Mouse (Mus musculus) hindbrain, embryonic 12.5 days (tissue): ENCODE data around the gene Acot12. TPM values are rescaled to one million over a fixed set of nuclear protein-coding genes. Genes with fewer than 3 reads are reported as not detected.

Experiments used
- ATAC-seq: fragments of 200-750 bp; cut with Nextera tagmentation; 2 replicates; pipeline ENCODE4 v1.8.0; 2017; ENCODE audit warnings: moderate TSS enrichment; ENCODE audit not compliant: low FRiP score
- H3K27ac ChIP-seq: fragments of 300-500 bp; sonication (generic); 2 replicates; pipeline ENCODE4 v1.5.1; 2016; ENCODE audit warnings: mild to moderate bottlenecking
- H3K27me3 ChIP-seq: fragments of 300-500 bp; sonication (generic); 2 replicates; pipeline ENCODE4 v1.6.1; 2016; ENCODE audit warnings: mild to moderate bottlenecking
- H3K36me3 ChIP-seq: fragments of 300-500 bp; sonication (generic); 2 replicates; pipeline ENCODE4 v1.6.1; 2016; ENCODE audit warnings: mild to moderate bottlenecking
- H3K4me1 ChIP-seq: fragments of 300-500 bp; sonication (generic); 2 replicates; pipeline ENCODE4 v1.6.1; 2016
- H3K4me2 ChIP-seq: fragments of 300-500 bp; sonication (generic); replicated peaks from 2 replicates; pipeline ENCODE4 v1.6.1; 2016; ENCODE audit warnings: mild to moderate bottlenecking
- H3K4me3 ChIP-seq: fragments of 300-500 bp; sonication (generic); 2 replicates; pipeline ENCODE4 v1.5.1; 2016; ENCODE audit warnings: mild to moderate bottlenecking
- H3K9ac ChIP-seq: fragments of 300-500 bp; sonication (generic); 2 replicates; pipeline ENCODE4 v1.6.1; 2016; ENCODE audit warnings: mild to moderate bottlenecking, moderate library complexity
- H3K9me3 ChIP-seq: fragments of 300-500 bp; sonication (generic); replicated peaks from 2 replicates; pipeline ENCODE4 v1.6.1; 2016; ENCODE audit warnings: mild to moderate bottlenecking
- WGBS: fragments of 180-500 bp; shearing (Covaris S2); methylation state at CpG from one replicate; pipeline ENCODE4 v1.1.7; 2016; 5-methylcytosine and 5-hydroxymethylcytosine counted together
- polyA plus RNA-seq: library from polyadenylated mRNA; unstranded; fragments of >200 nt; fragmentation: Nextera tagmentation; extraction: Ambion mirVana; gene quantifications from 2 replicates; pipeline ENCODE4 v1.2.1, GENCODE M21; 2016

Acot12 gene
- polyA plus RNA-seq, result not detected in 2 replicates

- Histone ChIP-seq H3K9me3 (no peaks in the 10 kb centered on the region), H3K9ac (peak within 1 kb of the TSS; percentile 68), H3K4me3 (peak within 1 kb of the TSS; percentile 42), H3K4me1 (peaks cover 8% of the 10 kb centered on the region; the same call in 1 of the 2 replicates), H3K36me3 (no peaks in the 10 kb centered on the region), H3K4me2 (peak within 1 kb of the TSS; percentile 92), H3K27me3 (peaks cover 19% of the 10 kb centered on the region), H3K27ac (no peak within 1 kb of the TSS)
- WGBS, result 10% methylated on average over 45 of the region's 45 CpGs
- peak; percentile 85 for ATAC-seq
Measured at GRCm38 (mm10) chr13:91741280-91742047, at the start of gene Acot12. TSS of gene Acot12 (plus strand) at chr13:91741512.

- no peak overlapping the region for H3K9ac ChIP-seq
- no peaks in the 10 kb centered on the region for H3K36me3 ChIP-seq
- H3K4me3 ChIP-seq, result no peak overlapping the region
- no peak overlapping the region for H3K27ac ChIP-seq
- no peak for ATAC-seq
- 59% methylated on average over 7 of the region's 7 CpGs for WGBS
- no peak overlapping the region for H3K4me2 ChIP-seq
- H3K9me3 ChIP-seq, result no peaks in the 10 kb centered on the region
- H3K4me1 ChIP-seq, result no peaks in the 10 kb centered on the region
- no peaks in the 10 kb centered on the region for H3K27me3 ChIP-seq
Measured at GRCm38 (mm10) chr13:91693615-91694014, 47.7 kb upstream of the Acot12 start.

GRCm38 (mm10) chr13:91695406-91695805, 45.9 kb upstream of the Acot12 start:
- no peak overlapping the region for H3K9ac ChIP-seq
- H3K27me3 ChIP-seq, result no peaks in the 10 kb centered on the region
- no peaks in the 10 kb centered on the region for H3K36me3 ChIP-seq
- no peaks in the 10 kb centered on the region for H3K9me3 ChIP-seq
- no peak overlapping the region for H3K4me2 ChIP-seq
- no peak overlapping the region for H3K27ac ChIP-seq
- H3K4me3 ChIP-seq, result no peak overlapping the region
- WGBS, result 87% methylated on average over 2 of the region's 2 CpGs
- no peak for ATAC-seq
- H3K4me1 ChIP-seq, result no peaks in the 10 kb centered on the region

- WGBS, result 88% methylated on average over 2 of the region's 2 CpGs
- Histone ChIP-seq H3K27ac (no peak overlapping the region), H3K27me3 (no peaks in the 10 kb centered on the region)
Measured at GRCm38 (mm10) chr13:91696109-91696645, 45.1 kb upstream of the Acot12 start.

GRCm38 (mm10) chr13:91697011-91697410, 44.3 kb upstream of the Acot12 start:
- no peaks in the 10 kb centered on the region for H3K4me1 ChIP-seq
- no peak overlapping the region for H3K4me3 ChIP-seq
- WGBS, result 39% methylated on average over 3 of the region's 3 CpGs
- no peak overlapping the region for H3K4me2 ChIP-seq
- H3K9me3 ChIP-seq, result no peaks in the 10 kb centered on the region
- ATAC-seq, result 0 out of 2 replicates have a peak, but pooled peaks have one; percentile 46
- H3K27me3 ChIP-seq, result no peaks in the 10 kb centered on the region
- H3K9ac ChIP-seq, result no peak overlapping the region
- no peaks in the 10 kb centered on the region for H3K36me3 ChIP-seq
- H3K27ac ChIP-seq, result no peak overlapping the region

More at GRCm38 (mm10) chr13:91696109-91696645, 45.1 kb upstream of the Acot12 start:
- Histone ChIP-seq H3K4me2 (no peak overlapping the region), H3K36me3 (no peaks in the 10 kb centered on the region), H3K9me3 (no peaks in the 10 kb centered on the region), H3K9ac (no peak overlapping the region), H3K4me3 (no peak overlapping the region), H3K4me1 (no peaks in the 10 kb centered on the region)
- ATAC-seq, result no peak

GRCm38 (mm10) chr13:91702337-91702736, 39.0 kb upstream of the Acot12 start:
- ATAC-seq, result no peak
- WGBS, result 84% methylated on average over 6 of the region's 6 CpGs
- H3K4me3 ChIP-seq, result no peak overlapping the region

GRCm38 (mm10) chr13:91719487-91719886, 21.8 kb upstream of the Acot12 start:
- 92% methylated on average over 6 of the region's 6 CpGs for WGBS
- no peak for ATAC-seq
- H3K27ac ChIP-seq, result no peak overlapping the region
- H3K4me2 ChIP-seq, result no peak overlapping the region
- no peaks in the 10 kb centered on the region for H3K36me3 ChIP-seq
- H3K4me3 ChIP-seq, result no peak overlapping the region
- H3K4me1 ChIP-seq, result no peaks in the 10 kb centered on the region
- H3K27me3 ChIP-seq, result no peaks in the 10 kb centered on the region
- H3K9me3 ChIP-seq, result no peaks in the 10 kb centered on the region
- H3K9ac ChIP-seq, result no peak overlapping the region

More at GRCm38 (mm10) chr13:91702337-91702736, 39.0 kb upstream of the Acot12 start:
- Histone ChIP-seq H3K36me3 (no peaks in the 10 kb centered on the region), H3K27me3 (no peaks in the 10 kb centered on the region), H3K27ac (no peak overlapping the region), H3K9me3 (no peaks in the 10 kb centered on the region), H3K9ac (no peak overlapping the region), H3K4me2 (no peak overlapping the region), H3K4me1 (no peaks in the 10 kb centered on the region)

- 67% methylated on average over 8 of the region's 8 CpGs for WGBS
Measured at GRCm38 (mm10) chr13:91723108-91723735, 18.1 kb upstream of the Acot12 start.

GRCm38 (mm10) chr13:91723736-91724119, 17.6 kb upstream of the Acot12 start:
- H3K36me3 ChIP-seq, result no peaks in the 10 kb centered on the region
- no peak overlapping the region for H3K9ac ChIP-seq
- WGBS, result 82% methylated on average over 7 of the region's 7 CpGs
- no peaks in the 10 kb centered on the region for H3K9me3 ChIP-seq
- no peak overlapping the region for H3K4me3 ChIP-seq
- ATAC-seq, result no peak
- no peak overlapping the region for H3K4me2 ChIP-seq
- no peaks in the 10 kb centered on the region for H3K4me1 ChIP-seq
- H3K27ac ChIP-seq, result no peak overlapping the region
- H3K27me3 ChIP-seq, result no peaks in the 10 kb centered on the region

More at GRCm38 (mm10) chr13:91723108-91723735, 18.1 kb upstream of the Acot12 start:
- Histone ChIP-seq H3K4me1 (no peaks in the 10 kb centered on the region), H3K4me3 (no peak overlapping the region), H3K9me3 (no peaks in the 10 kb centered on the region), H3K27ac (no peak overlapping the region), H3K27me3 (no peaks in the 10 kb centered on the region), H3K4me2 (no peak overlapping the region), H3K9ac (no peak overlapping the region), H3K36me3 (no peaks in the 10 kb centered on the region)
- peak; percentile 67 for ATAC-seq

GRCm38 (mm10) chr13:91724211-91724610, 17.1 kb upstream of the Acot12 start:
- Histone ChIP-seq H3K27ac (no peak overlapping the region), H3K36me3 (no peaks in the 10 kb centered on the region), H3K4me2 (no peak overlapping the region), H3K9me3 (no peaks in the 10 kb centered on the region), H3K9ac (no peak overlapping the region), H3K27me3 (no peaks in the 10 kb centered on the region), H3K4me3 (no peak overlapping the region), H3K4me1 (no peaks in the 10 kb centered on the region)
- ATAC-seq, result no peak
- WGBS, result 90% methylated on average over 3 of the region's 3 CpGs

GRCm38 (mm10) chr13:91725130-91725529, 16.2 kb upstream of the Acot12 start:
- H3K4me3 ChIP-seq, result no peak overlapping the region
- H3K9ac ChIP-seq, result no peak overlapping the region
- no peaks in the 10 kb centered on the region for H3K9me3 ChIP-seq
- no peak overlapping the region for H3K4me2 ChIP-seq
- ATAC-seq, result no peak
- no peaks in the 10 kb centered on the region for H3K36me3 ChIP-seq
- H3K4me1 ChIP-seq, result no peaks in the 10 kb centered on the region
- WGBS, result 74% methylated on average over 3 of the region's 3 CpGs
- H3K27ac ChIP-seq, result no peak overlapping the region
- no peaks in the 10 kb centered on the region for H3K27me3 ChIP-seq

- Histone ChIP-seq H3K4me1 (no peaks in the 10 kb centered on the region), H3K9me3 (no peaks in the 10 kb centered on the region), H3K4me3 (no peak overlapping the region), H3K27ac (no peak overlapping the region), H3K36me3 (no peaks in the 10 kb centered on the region), H3K4me2 (no peak overlapping the region), H3K27me3 (no peaks in the 10 kb centered on the region), H3K9ac (no peak overlapping the region)
- no peak for ATAC-seq
Measured at GRCm38 (mm10) chr13:91727899-91728298, 13.4 kb upstream of the Acot12 start.
